Mouse (Mus musculus) MEL (cell line): ENCODE measurements around the gene Erv3. TPM values are rescaled to one million over a fixed set of nuclear protein-coding genes. Genes with fewer than 3 reads are reported as not detected.

ENCODE experiments used
- DNase-seq: peaks from one replicate; pipeline ENCODE4 v3.0.0; 2011; ENCODE audit warnings: low read depth, low spot score
- H3K27ac ChIP-seq: 2 replicates; pipeline ENCODE4 v1.5.1; 2012; ENCODE audit warnings: low read depth, mild to moderate bottlenecking, control low read depth, low read length, moderate library complexity; ENCODE audit not compliant: control insufficient read depth
- H3K27me3 ChIP-seq, 2 experiments: fragments of 150-350 bp in 1 of 2; sonication (generic) in 1 of 2; 2 replicates each; pipeline ENCODE4 v1.6.1; 2012; ENCODE audit warnings: low read length in 2 of 2, mild to moderate bottlenecking in 2 of 2, improper control_type of control experiment in 1 of 2, moderate library complexity in 1 of 2; ENCODE audit not compliant: insufficient read depth in 2 of 2, control insufficient read depth in 1 of 2
- H3K36me3 ChIP-seq, 2 experiments: 2 replicates each; pipeline ENCODE4 v1.6.1; 2012 to 2014; ENCODE audit warnings: low read length in 2 of 2, improper control_type of control experiment in 1 of 2, inconsistent platforms in 1 of 2, mild to moderate bottlenecking in 1 of 2; ENCODE audit not compliant: insufficient read depth in 2 of 2, control insufficient read depth in 1 of 2
- H3K4me1 ChIP-seq, 2 experiments: fragments of 150-350 bp in 1 of 2; sonication (generic) in 1 of 2; 2 replicates each; pipeline ENCODE4 v1.6.1; 2012; ENCODE audit warnings: low read length in 2 of 2, improper control_type of control experiment in 1 of 2, mild to moderate bottlenecking in 1 of 2; ENCODE audit not compliant: insufficient read depth in 2 of 2, control insufficient read depth in 1 of 2
- H3K4me3 ChIP-seq, 2 experiments: fragments of 150-350 bp in 1 of 2; sonication (generic) in 1 of 2; 2 replicates each; pipeline ENCODE4 v1.5.1; 2012; ENCODE audit warnings: low read depth in 2 of 2, low read length in 2 of 2, mild to moderate bottlenecking in 2 of 2, moderate library complexity in 2 of 2, control low read depth in 1 of 2, improper control_type of control experiment in 1 of 2; ENCODE audit not compliant: control insufficient read depth in 1 of 2, insufficient read depth in 1 of 2
- H3K79me2 ChIP-seq: 2 replicates; pipeline ENCODE4 v1.6.1; 2012; ENCODE audit warnings: mild to moderate bottlenecking, low read length, moderate library complexity; ENCODE audit not compliant: control insufficient read depth, poor library complexity, insufficient read depth
- H3K9ac ChIP-seq: 2 replicates; pipeline ENCODE4 v1.6.1; 2012; ENCODE audit warnings: low read depth, mild to moderate bottlenecking, control low read depth, low read length, moderate library complexity; ENCODE audit not compliant: control insufficient read depth, poor library complexity, severe bottlenecking
- H3K9me3 ChIP-seq: fragments of 150-350 bp; sonication (generic); replicated peaks from 2 replicates; pipeline ENCODE4 v1.6.1; 2012; ENCODE audit warnings: mild to moderate bottlenecking, low read length, improper control_type of control experiment, moderate library complexity; ENCODE audit not compliant: insufficient read depth
- BHLHE40 ChIP-seq: IDR thresholded peaks from 2 replicates; pipeline ENCODE4 v1.6.1; 2012; ENCODE audit warnings: low read depth, mild to moderate bottlenecking, inconsistent platforms, low read length, improper control_type of control experiment, borderline replicate concordance
- CHD1 ChIP-seq: IDR thresholded peaks from 2 replicates; pipeline ENCODE4 v1.6.1; 2012; ENCODE audit warnings: low read depth, mild to moderate bottlenecking, inconsistent platforms, low read length, improper control_type of control experiment
- CHD2 ChIP-seq: IDR thresholded peaks from 2 replicates; pipeline ENCODE4 v1.6.1; 2011; ENCODE audit warnings: low read length, improper control_type of control experiment
- CTCF ChIP-seq, 3 experiments: IDR thresholded peaks in 2 of 3; conservative IDR thresholded peaks in 1 of 3; 2 replicates each; pipeline ENCODE4 v1.5.1; 2011 to 2012; ENCODE audit warnings: low read length in 3 of 3, low read depth in 2 of 3, mild to moderate bottlenecking in 2 of 3, improper control_type of control experiment in 1 of 3, inconsistent platforms in 1 of 3, mixed read lengths in 1 of 3, moderate library complexity in 1 of 3; ENCODE audit not compliant: control insufficient read depth in 1 of 3, insufficient read depth in 1 of 3, poor library complexity in 1 of 3, severe bottlenecking in 1 of 3
- GABPA ChIP-seq: IDR thresholded peaks from 2 replicates; pipeline ENCODE4 v1.6.1; 2012; ENCODE audit warnings: low read depth, mild to moderate bottlenecking, inconsistent platforms, low read length, improper control_type of control experiment, moderate library complexity
- MAZ ChIP-seq: IDR thresholded peaks from 2 replicates; pipeline ENCODE4 v1.6.1; 2012; ENCODE audit warnings: low read depth, mild to moderate bottlenecking, inconsistent platforms, low read length, improper control_type of control experiment
- MEF2A ChIP-seq: IDR thresholded peaks from 2 replicates; pipeline ENCODE4 v1.6.1; 2014; ENCODE audit warnings: low read depth, mild to moderate bottlenecking, inconsistent platforms, low read length, improper control_type of control experiment; ENCODE audit not compliant: poor library complexity, insufficient replicate concordance, severe bottlenecking; ENCODE audit errors: extremely low read depth
- MYC ChIP-seq: IDR thresholded peaks from 2 replicates; pipeline ENCODE4 v1.6.1; 2011; ENCODE audit warnings: low read depth, mild to moderate bottlenecking, low read length, improper control_type of control experiment, moderate library complexity
- NELFE ChIP-seq: IDR thresholded peaks from 2 replicates; pipeline ENCODE4 v1.6.1; 2011; ENCODE audit warnings: low read depth, low read length, improper control_type of control experiment
- POLR2A ChIP-seq, 2 experiments: IDR thresholded peaks; 2 replicates each; pipeline ENCODE4 v1.6.1; 2011 to 2012; ENCODE audit warnings: low read length in 2 of 2, mild to moderate bottlenecking in 2 of 2, control low read depth in 1 of 2, improper control_type of control experiment in 1 of 2, low read depth in 1 of 2, moderate library complexity in 1 of 2; ENCODE audit not compliant: control insufficient read depth in 1 of 2, insufficient read depth in 1 of 2, poor library complexity in 1 of 2
- POLR2AphosphoS5 ChIP-seq: IDR thresholded peaks from 2 replicates; pipeline ENCODE4 v1.6.1; 2012; ENCODE audit warnings: low read depth, borderline replicate concordance, mild to moderate bottlenecking, inconsistent platforms, low read length, moderate library complexity, mixed read lengths
- SIN3A ChIP-seq: IDR thresholded peaks from 2 replicates; pipeline ENCODE4 v1.6.1; 2012; ENCODE audit warnings: low read length, improper control_type of control experiment, inconsistent platforms
- SMC3 ChIP-seq: IDR thresholded peaks from 2 replicates; pipeline ENCODE4 v1.6.1; 2011; ENCODE audit warnings: low read depth, low read length, improper control_type of control experiment
- TCF12 ChIP-seq: IDR thresholded peaks from 2 replicates; pipeline ENCODE4 v1.6.1; 2014; ENCODE audit warnings: low read depth, mild to moderate bottlenecking, inconsistent platforms, low read length, improper control_type of control experiment, moderate library complexity
- UBTF ChIP-seq: IDR thresholded peaks from 2 replicates; pipeline ENCODE4 v1.6.1; 2012; ENCODE audit warnings: low read depth, mild to moderate bottlenecking, inconsistent platforms, low read length, improper control_type of control experiment, moderate library complexity, borderline replicate concordance; ENCODE audit not compliant: insufficient read depth
- USF1 ChIP-seq: IDR thresholded peaks from 2 replicates; pipeline ENCODE4 v1.6.1; 2014; ENCODE audit warnings: low read depth, mild to moderate bottlenecking, inconsistent platforms, low read length, improper control_type of control experiment, moderate library complexity
- ZC3H11A ChIP-seq: IDR thresholded peaks from 2 replicates; pipeline ENCODE4 v1.6.1; 2012; ENCODE audit warnings: low read depth, mild to moderate bottlenecking, inconsistent platforms, low read length, improper control_type of control experiment
- ZKSCAN1 ChIP-seq: IDR thresholded peaks from 2 replicates; pipeline ENCODE4 v1.6.1; 2012; ENCODE audit warnings: low read depth, mild to moderate bottlenecking, inconsistent platforms, low read length, improper control_type of control experiment, moderate library complexity
- ZNF384 ChIP-seq: IDR thresholded peaks from 2 replicates; pipeline ENCODE4 v1.6.1; 2012; ENCODE audit warnings: low read depth, mild to moderate bottlenecking, inconsistent platforms, low read length, improper control_type of control experiment
- polyA plus RNA-seq, 2 experiments: library from polyadenylated mRNA; stranded (reverse) in 1 of 2; unstranded in 1 of 2; fragments of >175 nt in 1 of 2; fragments of >200 nt in 1 of 2; gene quantifications; 2 replicates each; pipeline versions ENCODE4 v1.2.1 to v1.2.4; 2012; ENCODE audit warnings: low replicate concordance in 2 of 2, low read depth in 1 of 2; ENCODE audit not compliant: insufficient read length in 2 of 2, insufficient read depth in 1 of 2, missing spikeins in 1 of 2
- total RNA-seq: library from RNA; depleted of rRNA; stranded (reverse); fragments of 300-350 nt; gene quantifications from 2 replicates; pipeline ENCODE4 v1.2.3, GENCODE M21; 2012

Erv3 gene
- total and polyA plus RNA-seq, 3 experiments, result 0.36 to 0.62 TPM; not detected in 1

DNA sequence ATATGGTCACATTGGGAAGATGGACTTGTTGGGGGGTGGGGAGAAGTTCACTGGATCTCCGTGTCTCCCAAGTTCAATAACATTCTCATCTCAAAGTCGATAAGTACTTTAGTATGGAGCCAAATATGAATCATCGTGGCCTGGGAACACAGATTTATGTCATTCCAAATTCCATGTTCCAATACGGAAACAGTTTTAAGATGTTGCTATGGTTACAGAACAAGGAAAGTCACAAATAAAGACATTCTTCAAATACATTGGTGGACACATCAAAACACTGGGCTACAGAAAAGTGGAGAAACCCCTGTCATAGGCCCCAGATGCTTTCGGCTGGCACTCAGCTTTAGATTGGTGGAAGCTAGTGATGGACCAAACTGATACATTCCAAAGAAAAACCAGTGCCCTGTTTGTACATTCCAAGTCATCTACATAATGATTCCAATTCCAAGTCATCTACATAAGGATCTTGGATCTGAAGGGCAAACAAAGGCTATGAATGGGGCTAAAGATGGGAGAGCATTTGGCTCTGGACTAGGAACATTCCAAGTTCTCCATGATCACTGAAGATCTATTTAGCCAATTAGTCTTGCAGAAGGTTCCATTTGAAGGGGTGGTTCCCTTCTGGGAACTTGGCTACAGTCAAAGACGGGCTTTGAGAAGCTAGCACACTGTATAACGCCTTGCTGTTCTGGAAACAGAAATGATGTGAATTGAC is 17.2 kb upstream of the Erv3 start:
- Histone ChIP-seq H3K9ac (no peak overlapping the region), H3K9me3 (no peaks in the 10 kb centered on the region), H3K27me3 (peaks cover 2 to 4% of the 10 kb centered on the region in 2 experiments; a peak in 2 of 4 replicates), H3K4me3 (no peak overlapping the region), H3K4me1 (no peaks in the 10 kb centered on the region), H3K27ac (no peak overlapping the region), H3K79me2 (no peaks in the 10 kb centered on the region), H3K36me3 (no peaks in the 10 kb centered on the region)
- TF ChIP-seq POLR2A (IDR thresholded peaks at IDR 0.05; ENCODE audit: control insufficient read depth in 1 of 2, insufficient read depth in 1 of 2, low read depth in 1 of 2, low read length in 2 of 2, poor library complexity in 1 of 2) (no peak), SMC3 (no peak)
- DNase-seq, result no peak

- no peaks in the 10 kb centered on the region for H3K36me3 ChIP-seq
- TF ChIP-seq POLR2AphosphoS5 (no peak), TCF12 (no peak), BHLHE40 (no peak), MYC (no peak), CTCF (IDR thresholded peaks at IDR 0.05 in 2 of 3, conservative IDR thresholded peaks at IDR 0.05 in 1 of 3; ENCODE audit: control insufficient read depth in 1 of 3, insufficient read depth in 1 of 3, low read depth in 2 of 3, low read length in 3 of 3, poor library complexity in 1 of 3, severe bottlenecking in 1 of 3) (no peak), UBTF (no peak), CHD2 (no peak), USF1 (no peak), ZKSCAN1 (no peak)
- no peaks in the 10 kb centered on the region for H3K79me2 ChIP-seq
- H3K27ac ChIP-seq, result no peak overlapping the region
- H3K27me3 ChIP-seq, result peaks cover 2 to 6% of the 10 kb centered on the region in 2 experiments; a peak in 3 of 4 replicates
- no peaks in the 10 kb centered on the region for H3K4me1 ChIP-seq
- no peak overlapping the region for H3K4me3 ChIP-seq
- no peak for DNase-seq
- H3K9ac ChIP-seq, result no peak overlapping the region
- H3K9me3 ChIP-seq, result no peaks in the 10 kb centered on the region
These were observed 13.8 kb upstream of the Erv3 start for GRCm38 (mm10) chr2:131873376-131873775.

- TF ChIP-seq TCF12 (no peak), GABPA (no peak), CHD1 (no peak), BHLHE40 (no peak), ZC3H11A (no peak), ZNF384 (no peak), SMC3 (no peak), MAZ (no peak), MEF2A (no peak), POLR2AphosphoS5 (no peak), NELFE (no peak), CHD2 (no peak), UBTF (no peak), SIN3A (no peak)
- Histone ChIP-seq H3K79me2 (no peaks in the 10 kb centered on the region), H3K27ac (no peak overlapping the region), H3K4me3 (no peak overlapping the region), H3K9me3 (no peaks in the 10 kb centered on the region; the same call in 1 of the 2 replicates), H3K27me3 (peaks cover 2 to 4% of the 10 kb centered on the region in 2 experiments; a peak in 3 of 4 replicates), H3K4me1 (peaks cover 5 to 12% of the 10 kb centered on the region in 2 experiments), H3K9ac (no peak overlapping the region), H3K36me3 (peaks cover 0 to 5% of the 10 kb centered on the region in 2 experiments; a peak in 2 of 4 replicates)
- DNase-seq, result no peak
These were observed 9.4 kb upstream of the Erv3 start for GRCm38 (mm10) chr2:131868983-131869382.
